In the genomic region with DNA sequence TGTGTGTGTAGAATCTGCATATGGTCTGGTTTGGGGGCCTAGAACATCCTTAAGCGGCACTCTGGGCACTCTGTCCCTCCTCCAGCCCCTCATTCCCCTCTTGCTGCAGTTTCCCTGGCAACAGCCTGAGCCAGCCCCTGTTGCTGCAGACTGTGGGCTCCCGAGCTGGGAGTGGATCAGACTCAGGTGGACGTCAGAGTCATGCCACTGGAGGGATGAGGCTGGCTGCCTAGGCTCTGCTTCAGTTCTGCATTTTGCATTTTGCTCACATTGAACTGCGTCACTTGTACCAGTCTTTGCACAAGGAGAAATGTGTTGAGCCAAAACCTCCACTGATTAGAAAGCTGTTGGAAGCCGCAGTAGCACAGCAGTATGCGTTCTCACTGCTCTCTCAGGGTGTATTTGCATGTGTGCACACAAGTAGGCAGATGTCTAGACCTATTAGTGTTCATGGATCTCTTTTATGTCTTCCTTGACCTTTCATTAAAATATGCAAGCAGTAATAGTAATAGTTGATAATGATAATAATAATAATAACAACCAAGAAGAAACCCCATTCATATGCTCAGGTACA, we compare ENCODE assay signal across 15 mouse cellular contexts.
DNase-seq lines count a peak whose midpoint lies in the region; ATAC-seq and TF ChIP-seq lines count a peak whose summit lies in the region.
"Had no signal": no experiment of that assay in that cellular context is flagged by ENCODE, and none has a peak within 500 bp of the region (broad histone marks: within the 10 kb centered on the region; RNA-seq: fewer than 3 reads in every experiment).

No protein-coding gene starts in this region.

- peak; percentile 16 to 29 for DNase-seq in cerebellum, postnatal 10 days
- DNase-seq in cerebellum, adult 8-10 months: no peak
- peak; percentile 40 to 49 for DNase-seq in left cerebral cortex, postnatal 10 days (ENCODE audit: extremely low spot score in 1 of 2, low spot score in 2 of 2)
- no peak for DNase-seq in left cerebral cortex, postnatal 36 days (ENCODE audit: low spot score in 2 of 2)
- peak; percentile 76 for DNase-seq in hindbrain, postnatal 0 days (ENCODE audit: low spot score)
- DNase-seq in retina, embryonic 14.5 days (ENCODE audit: low spot score): peak; percentile 16
- DNase-seq in urinary bladder, postnatal 14 days (ENCODE audit: low spot score): no peak
- DNase-seq in lung, postnatal 0 days (ENCODE audit: low spot score): no peak
- DNase-seq: gastrocnemius, postnatal 14 days; heart, postnatal 14 days; kidney, adult 9 months; spleen, adult 18-20 months had no signal

- no peak overlapping the region for H3K9ac ChIP-seq in hindbrain, postnatal 0 days (replicated peaks; ENCODE audit: low read length)
- H3K9ac ChIP-seq in lung, postnatal 0 days (replicated peaks; ENCODE audit: low read depth): no peak overlapping the region
- H3K9ac ChIP-seq: embryonic facial prominence, embryonic 12.5 days; lung, embryonic 15.5 days had no signal

- no peak for TF ChIP-seq EP300 in lung, postnatal 0 days (IDR thresholded peaks at IDR 0.05)

- H3K4me1 ChIP-seq in hindbrain, postnatal 0 days (ENCODE audit: insufficient read depth, low read length): 0 out of 2 replicates have a peak, but pooled peaks cover 4% of the 10 kb centered on the region
- H3K4me1 ChIP-seq in lung, postnatal 0 days (ENCODE audit: insufficient read depth, low read depth, low read length): no peaks in the 10 kb centered on the region
- H3K4me1 ChIP-seq: embryonic facial prominence, embryonic 12.5 days; lung, embryonic 15.5 days had no signal

- peak; percentile 3; the same call in 1 of the 2 replicates for TF ChIP-seq CTCF in hindbrain, postnatal 0 days (IDR thresholded peaks at IDR 0.05; ENCODE audit: low read depth)
- TF ChIP-seq CTCF in lung, postnatal 0 days (IDR thresholded peaks at IDR 0.05): no peak

- H3K9me3 ChIP-seq in hindbrain, postnatal 0 days (ENCODE audit: low read length): no peaks in the 10 kb centered on the region
- no peaks in the 10 kb centered on the region for H3K9me3 ChIP-seq in lung, postnatal 0 days (ENCODE audit: low read length)
- H3K9me3 ChIP-seq: embryonic facial prominence, embryonic 12.5 days; lung, embryonic 15.5 days had no signal

- no peaks in the 10 kb centered on the region for H3K27me3 ChIP-seq in hindbrain, postnatal 0 days (ENCODE audit: insufficient read depth, low read length)
- no peaks in the 10 kb centered on the region for H3K27me3 ChIP-seq in lung, postnatal 0 days (replicated peaks; ENCODE audit: insufficient read depth, low read length)
- H3K27me3 ChIP-seq: embryonic facial prominence, embryonic 12.5 days; lung, embryonic 15.5 days had no signal

- peak; percentile 94 for ATAC-seq in hindbrain, postnatal 0 days
- ATAC-seq in lung, postnatal 0 days: no peak

- no peak overlapping the region for H3K4me3 ChIP-seq in hindbrain, postnatal 0 days (ENCODE audit: low read length)
- no peak overlapping the region for H3K4me3 ChIP-seq in lung, postnatal 0 days (ENCODE audit: low read depth, low read length)
- H3K4me3 ChIP-seq: embryonic facial prominence, embryonic 12.5 days; lung, embryonic 15.5 days; myocyte had no signal

- 17% methylated on average over 6 of the region's 6 CpGs for WGBS in hindbrain, postnatal 0 days
- 45% methylated on average over 6 of the region's 6 CpGs for WGBS in lung, postnatal 0 days

- no peaks in the 10 kb centered on the region for H3K36me3 ChIP-seq in hindbrain, postnatal 0 days (ENCODE audit: insufficient read depth, low read length)
- no peaks in the 10 kb centered on the region for H3K36me3 ChIP-seq in lung, postnatal 0 days (ENCODE audit: insufficient read depth, low read length)
- H3K36me3 ChIP-seq: embryonic facial prominence, embryonic 12.5 days; lung, embryonic 15.5 days had no signal

- peak overlapping the region; percentile 74 for H3K27ac ChIP-seq in hindbrain, postnatal 0 days
- H3K27ac ChIP-seq in lung, postnatal 0 days (ENCODE audit: low read length): no peak overlapping the region
- H3K27ac ChIP-seq: embryonic facial prominence, embryonic 12.5 days; lung, embryonic 15.5 days had no signal

- no peak overlapping the region for H3K4me2 ChIP-seq in hindbrain, postnatal 0 days (ENCODE audit: low read depth, low read length)
- no peak overlapping the region for H3K4me2 ChIP-seq in lung, postnatal 0 days (replicated peaks; ENCODE audit: low read depth, low read length)
- H3K4me2 ChIP-seq: embryonic facial prominence, embryonic 12.5 days; lung, embryonic 15.5 days had no signal

- intact Hi-C loops in left cerebral cortex, postnatal 10 days (cut with DNase I): no loop called here
- intact Hi-C loops in left cerebral cortex, postnatal 36 days (cut with DNase I): no loop called here

Comparison
In these comparisons a context has a peak if more than half of its experiments do, and no peak if none do; other contexts are left out.
1. DNase-seq: peak in cerebellum, postnatal 10 days (2 of 2), left cerebral cortex, postnatal 10 days (2 of 2), hindbrain, postnatal 0 days (single experiment) and retina, embryonic 14.5 days (single experiment); none in cerebellum, adult 8-10 months (single experiment), left cerebral cortex, postnatal 36 days (0 of 2), urinary bladder, postnatal 14 days (single experiment) and lung, postnatal 0 days (single experiment).